Mouse (Mus musculus) monocyte, adult 2 months (primary cell): ENCODE results near the gene Chst14.

Experiments used
- DNase-seq, 2 experiments: peaks; one replicate each; pipeline ENCODE4 v3.0.0; 2022; ENCODE audit warnings: low spot score in 2 of 2, low read depth in 1 of 2

Chst14 gene

GRCm38 (mm10) chr2:118905433-118906117, 20.7 kb upstream of the Chst14 start:
- no peak for DNase-seq

- no peak for DNase-seq
Measured at GRCm38 (mm10) chr2:118906118-118906492, 20.2 kb upstream of the Chst14 start.

GRCm38 (mm10) chr2:118907781-118908180, 18.5 kb upstream of the Chst14 start:
- no peak for DNase-seq

GRCm38 (mm10) chr2:118909151-118909550, 17.1 kb upstream of the Chst14 start:
- DNase-seq = no peak

GRCm38 (mm10) chr2:118910605-118911278, 15.6 kb upstream of the Chst14 start:
- DNase-seq = no peak

- DNase-seq = no peak
Measured at GRCm38 (mm10) chr2:118912706-118913105, 13.6 kb upstream of the Chst14 start.

- no peak for DNase-seq
Measured at GRCm38 (mm10) chr2:118913551-118914276, 12.6 kb upstream of the Chst14 start.

GRCm38 (mm10) chr2:118914685-118915084, 11.6 kb upstream of the Chst14 start:
- DNase-seq = no peak

GRCm38 (mm10) chr2:118916436-118916835, 9.9 kb upstream of the Chst14 start:
- no peak for DNase-seq

GRCm38 (mm10) chr2:118918543-118918942, 7.8 kb upstream of the Chst14 start:
- DNase-seq = no peak

- DNase-seq = no peak
Measured at GRCm38 (mm10) chr2:118920428-118920827, 5.9 kb upstream of the Chst14 start.

GRCm38 (mm10) chr2:118925952-118926351, 344 bp upstream of the Chst14 start:
- no peak for DNase-seq

- DNase-seq = no peak
Measured at GRCm38 (mm10) chr2:118926998-118927739, 873 bp downstream of the Chst14 start.

GRCm38 (mm10) chr2:118941341-118941740, 15.0 kb downstream of the Chst14 start:
- no peak for DNase-seq

GRCm38 (mm10) chr2:118943232-118943631, 16.9 kb downstream of the Chst14 start:
- DNase-seq = no peak

- DNase-seq = no peak
Measured at GRCm38 (mm10) chr2:118948818-118949217, 22.5 kb downstream of the Chst14 start.

- no peak for DNase-seq
Measured at GRCm38 (mm10) chr2:118949699-118950098, 23.4 kb downstream of the Chst14 start.

GRCm38 (mm10) chr2:118956497-118956896, 30.2 kb downstream of the Chst14 start:
- no peak for DNase-seq

GRCm38 (mm10) chr2:118959644-118960043, 33.3 kb downstream of the Chst14 start:
- no peak for DNase-seq

GRCm38 (mm10) chr2:118960413-118960812, 34.1 kb downstream of the Chst14 start:
- DNase-seq = no peak

- DNase-seq = peak; percentile 58 to 70
Measured at GRCm38 (mm10) chr2:118961546-118961945, 35.2 kb downstream of the Chst14 start.
